Mouse (Mus musculus) midbrain, postnatal 0 days (tissue): ENCODE measurements at regions not wholly inside any gene's neighbourhood (a gene's known extent, or its start where the extent isn't known, plus 50 kb on each side); places are given as distances from the start of the nearest gene placed in this dataset.

Experiments used
- ATAC-seq: fragments of 200-750 bp; cut with Nextera tagmentation; 2 replicates; pipeline ENCODE4 v1.8.0; 2017; ENCODE audit warnings: moderate number of reproducible peaks, mild to moderate bottlenecking, moderate TSS enrichment, moderate library complexity; ENCODE audit not compliant: low FRiP score
- DNase-seq: peaks from one replicate; pipeline ENCODE4 v3.0.0-alpha.2; 2015; ENCODE audit warnings: low spot score
- H3K27ac ChIP-seq: fragments of 300-500 bp; sonication (generic); 2 replicates; pipeline ENCODE4 v1.5.1; 2014; ENCODE audit warnings: low read depth, mild to moderate bottlenecking, low read length, mixed read lengths
- H3K27me3 ChIP-seq: fragments of 300-500 bp; sonication (generic); 2 replicates; pipeline ENCODE4 v1.6.1; 2014; ENCODE audit warnings: low read length, control low read depth, mixed read lengths; ENCODE audit not compliant: insufficient read depth
- H3K36me3 ChIP-seq: fragments of 300-500 bp; sonication (generic); 2 replicates; pipeline ENCODE4 v1.6.1; 2014; ENCODE audit warnings: low read length, control low read depth, mixed read lengths; ENCODE audit not compliant: insufficient read depth
- H3K4me1 ChIP-seq: fragments of 300-500 bp; sonication (generic); 2 replicates; pipeline ENCODE4 v1.6.1; 2014; ENCODE audit warnings: mild to moderate bottlenecking, control low read depth, antibody characterized with exemption, low read length, mixed read lengths; ENCODE audit not compliant: insufficient read depth
- H3K4me2 ChIP-seq: fragments of 300-500 bp; sonication (generic); 2 replicates; pipeline ENCODE4 v1.6.1; 2014; ENCODE audit warnings: low read depth, mild to moderate bottlenecking, low read length, mixed read lengths; ENCODE audit not compliant: poor library complexity, severe bottlenecking
- H3K4me3 ChIP-seq: fragments of 300-500 bp; sonication (generic); 2 replicates; pipeline ENCODE4 v1.5.1; 2014; ENCODE audit warnings: low read depth, mild to moderate bottlenecking, low read length, moderate library complexity
- H3K9ac ChIP-seq: fragments of 300-500 bp; sonication (generic); replicated peaks from 2 replicates; pipeline ENCODE4 v1.6.1; 2014; ENCODE audit warnings: mild to moderate bottlenecking, low read length, moderate library complexity, mixed read lengths; ENCODE audit not compliant: poor library complexity, severe bottlenecking
- H3K9me3 ChIP-seq: fragments of 300-500 bp; sonication (generic); 2 replicates; pipeline ENCODE4 v1.6.1; 2016; ENCODE audit warnings: low read length, control low read depth
- CTCF ChIP-seq: IDR thresholded peaks from 2 replicates; pipeline ENCODE4 v1.5.1; 2016; ENCODE audit warnings: antibody characterized with exemption, mild to moderate bottlenecking
- WGBS: fragments of 180-500 bp; shearing (Covaris S2); extraction: QIAGEN DNeasy Blood & Tissue Kit; methylation state at CpG from one replicate; pipeline ENCODE4 v1.1.7; 2014; 5-methylcytosine and 5-hydroxymethylcytosine counted together

DNA sequence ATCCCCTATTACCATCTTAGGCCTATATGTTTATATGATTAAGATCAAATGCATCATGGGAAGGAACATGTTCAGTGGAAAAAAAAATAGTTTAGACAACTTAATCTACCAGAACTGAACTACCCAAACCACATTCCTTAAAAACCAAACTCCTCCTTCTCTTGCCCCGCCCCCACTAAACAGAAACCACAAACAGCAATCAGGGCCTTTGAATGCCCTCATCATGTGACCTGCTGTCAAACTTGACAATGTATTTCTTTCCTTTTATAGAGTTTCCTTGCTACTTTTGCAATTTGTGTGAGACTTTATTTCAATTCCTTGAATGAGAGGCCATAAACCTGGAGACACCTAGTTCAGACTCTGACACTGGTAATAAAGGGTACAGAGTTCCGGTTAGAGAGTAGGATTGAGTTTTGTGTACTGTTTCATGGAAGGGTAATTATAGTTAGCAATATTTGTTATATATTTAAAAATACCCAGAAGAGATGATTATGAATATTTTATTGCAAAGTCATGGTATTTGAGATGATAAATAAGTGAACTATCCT, 61.7 kb upstream of the Mboat1 start:
- WGBS, result 92% methylated on average over 2 of the region's 2 CpGs
- H3K4me2 ChIP-seq, result no peak overlapping the region

DNA sequence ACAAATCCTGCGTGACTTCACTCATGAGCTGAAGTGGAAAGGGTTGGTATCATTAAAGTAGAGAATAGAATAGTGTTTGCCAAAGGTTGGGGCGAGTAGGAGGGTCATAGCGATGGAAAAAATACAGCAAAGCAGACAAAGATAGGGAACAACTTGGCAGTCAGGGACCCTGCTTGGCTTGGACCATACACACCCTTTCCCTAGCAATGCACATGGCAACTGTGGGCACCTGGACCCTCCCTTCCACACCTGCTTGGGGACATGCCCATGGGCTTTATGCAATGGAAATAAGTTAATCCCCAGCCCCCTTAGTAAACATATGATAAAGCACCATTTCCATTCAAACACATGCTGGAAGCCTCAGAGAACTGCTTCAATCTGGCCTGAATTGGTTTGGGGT, 62.2 kb upstream of the Mboat1 start:
- Histone ChIP-seq H3K9me3 (no peaks in the 10 kb centered on the region), H3K4me3 (no peak overlapping the region), H3K9ac (no peak overlapping the region), H3K27ac (no peak overlapping the region), H3K27me3 (no peaks in the 10 kb centered on the region), H3K36me3 (no peaks in the 10 kb centered on the region), H3K4me1 (no peaks in the 10 kb centered on the region), H3K4me2 (no peak overlapping the region)
- 88% methylated on average over 3 of the region's 3 CpGs for WGBS
- no peak for TF ChIP-seq CTCF
- ATAC-seq (no peak), DNase-seq (no peak)

More for the DNA sequence above, 61.7 kb upstream of the Mboat1 start:
- DNase-seq, result no peak
- Histone ChIP-seq H3K9me3 (no peaks in the 10 kb centered on the region), H3K4me3 (no peak overlapping the region), H3K27me3 (no peaks in the 10 kb centered on the region), H3K4me1 (no peaks in the 10 kb centered on the region), H3K9ac (no peak overlapping the region), H3K27ac (no peak overlapping the region), H3K36me3 (no peaks in the 10 kb centered on the region)
- TF ChIP-seq CTCF, result no peak
- no peak for ATAC-seq

GRCm38 (mm10) chr13:30069397-30069796, 66.9 kb upstream of the Mboat1 start:
- Histone ChIP-seq H3K27ac (no peak overlapping the region), H3K36me3 (no peaks in the 10 kb centered on the region), H3K4me3 (no peak overlapping the region), H3K27me3 (no peaks in the 10 kb centered on the region), H3K4me1 (no peaks in the 10 kb centered on the region), H3K9ac (no peak overlapping the region), H3K4me2 (no peak overlapping the region), H3K9me3 (no peaks in the 10 kb centered on the region)
- TF ChIP-seq CTCF, result no peak
- ATAC-seq (no peak), DNase-seq (no peak)
- WGBS, result 65% methylated on average over 2 of the region's 2 CpGs

DNA sequence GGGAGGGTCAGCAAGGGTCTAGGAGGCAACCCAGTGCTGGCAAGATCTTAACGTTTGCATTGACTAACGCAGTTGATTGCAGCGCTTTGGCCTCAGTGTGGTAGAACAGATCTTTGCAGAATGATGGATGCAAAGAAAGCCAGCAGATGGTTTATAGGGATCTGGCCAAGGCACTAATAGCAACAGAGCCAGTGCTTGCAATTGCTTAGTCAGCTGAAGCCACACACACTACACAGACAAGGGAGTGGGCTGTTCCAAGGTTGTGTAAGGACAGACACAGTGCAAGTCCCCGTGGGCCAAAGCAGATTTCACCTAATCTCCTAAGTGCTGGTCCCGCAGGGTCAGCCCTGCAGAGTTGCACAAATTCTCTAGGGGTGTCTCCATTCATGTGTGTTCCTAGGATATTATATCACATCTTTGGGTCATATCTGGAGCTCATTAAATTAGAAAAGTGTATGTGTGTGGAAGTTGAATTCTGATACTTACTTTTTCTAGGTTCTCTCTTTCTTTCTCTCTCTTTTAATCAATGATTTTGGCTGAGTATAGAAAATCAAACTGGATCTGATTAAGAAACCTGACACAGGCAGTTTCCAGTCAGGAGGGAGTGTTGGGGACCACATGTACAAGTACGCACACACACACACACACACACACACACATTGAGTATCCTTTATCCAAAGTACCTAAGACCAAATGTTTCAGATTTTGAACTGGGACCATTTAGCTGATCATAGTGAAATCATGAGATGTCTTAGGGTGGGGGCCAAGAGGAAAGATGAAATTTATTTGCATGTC, 68.5 kb upstream of the Mboat1 start:
- no peaks in the 10 kb centered on the region for H3K27me3 ChIP-seq
- no peaks in the 10 kb centered on the region for H3K36me3 ChIP-seq
- peak; percentile 36 for DNase-seq
- 81% methylated on average over 6 of the region's 6 CpGs for whole genome bisulfite sequencing
- H3K4me1 ChIP-seq, result no peaks in the 10 kb centered on the region
- H3K27ac ChIP-seq, result no peak overlapping the region
- no peak for TF ChIP-seq CTCF
- no peaks in the 10 kb centered on the region for H3K9me3 ChIP-seq
- H3K4me3 ChIP-seq, result no peak overlapping the region
- H3K9ac ChIP-seq, result no peak overlapping the region
- H3K4me2 ChIP-seq, result no peak overlapping the region
- no peak for ATAC-seq

- ATAC-seq (no peak), DNase-seq (no peak)
- Histone ChIP-seq H3K27me3 (no peaks in the 10 kb centered on the region), H3K4me2 (no peak overlapping the region), H3K4me3 (no peak overlapping the region), H3K27ac (no peak overlapping the region), H3K36me3 (no peaks in the 10 kb centered on the region), H3K9ac (no peak overlapping the region), H3K4me1 (no peaks in the 10 kb centered on the region), H3K9me3 (no peaks in the 10 kb centered on the region)
- TF ChIP-seq CTCF, result no peak
- 34% methylated on average over 8 of the region's 8 CpGs for WGBS
Measured at GRCm38 (mm10) chr13:30065520-30065919, 70.8 kb upstream of the Mboat1 start.

DNA sequence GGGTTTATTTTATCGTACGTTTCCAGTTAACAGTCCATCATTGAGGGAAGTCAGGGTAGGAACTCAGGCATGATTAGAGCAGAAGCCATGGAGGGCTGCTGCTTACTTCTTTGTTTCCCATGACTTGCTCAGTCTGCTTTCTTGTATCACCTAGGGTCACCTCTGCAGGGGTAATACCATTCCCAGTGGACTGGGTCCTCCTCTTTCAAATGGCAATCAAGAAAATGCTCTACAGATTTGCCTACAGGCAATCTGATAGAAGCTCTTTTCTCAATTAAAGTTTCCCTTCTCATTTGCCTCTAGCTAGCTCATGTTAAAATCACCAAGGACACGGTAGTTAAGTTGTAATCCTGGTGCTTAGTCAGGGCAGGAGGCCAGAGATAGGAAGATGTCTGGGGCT, 72.5 kb upstream of the Mboat1 start:
- WGBS, result 66% methylated on average over 3 of the region's 3 CpGs
- H3K4me2 ChIP-seq, result no peak overlapping the region

More for the DNA sequence above, 72.5 kb upstream of the Mboat1 start:
- no peak overlapping the region for H3K9ac ChIP-seq
- no peaks in the 10 kb centered on the region for H3K27me3 ChIP-seq
- no peak overlapping the region for H3K4me3 ChIP-seq
- no peak for ATAC-seq
- no peaks in the 10 kb centered on the region for H3K36me3 ChIP-seq
- H3K9me3 ChIP-seq, result no peaks in the 10 kb centered on the region
- TF ChIP-seq CTCF, result no peak
- H3K27ac ChIP-seq, result no peak overlapping the region
- H3K4me1 ChIP-seq, result no peaks in the 10 kb centered on the region
- no peak for DNase-seq
